Mouse (Mus musculus): ENCODE measurements around the gene Mical2. TPM values are rescaled to one million over a fixed set of nuclear protein-coding genes. Genes with fewer than 3 reads are reported as not detected.

Gene Mical2
- polyA plus RNA-seq, 1 experiment from 2014 or later = 2.7 TPM

GRCm38 (mm10) chr7:112283606-112284310, 58.1 kb downstream of the Mical2 start:
- no peak for TF ChIP-seq EP300 (IDR thresholded peaks at IDR 0.05; ENCODE audit: low read depth)
- no peak for TF ChIP-seq CTCF (IDR thresholded peaks at IDR 0.05; ENCODE audit: low read depth)
- no peak overlapping the region for H3K4me2 ChIP-seq (ENCODE audit: low read depth, low read length)
- no peaks in the 10 kb centered on the region for H3K9me3 ChIP-seq (ENCODE audit: low read length)
- WGBS (ENCODE audit: insufficient replicate concordance) = 66% methylated on average over 9 of the region's 9 CpGs
- no peaks in the 10 kb centered on the region for H3K27me3 ChIP-seq (ENCODE audit: insufficient read depth, low read length)
- H3K36me3 ChIP-seq (replicated peaks; ENCODE audit: insufficient read depth, low read length) = no peaks in the 10 kb centered on the region
- H3K9ac ChIP-seq (replicated peaks) = no peak overlapping the region
- H3K4me3 ChIP-seq (ENCODE audit: low read depth, low read length) = no peak overlapping the region
- no peak for ATAC-seq
- no peak overlapping the region for H3K27ac ChIP-seq (ENCODE audit: low read depth)
- no peaks in the 10 kb centered on the region for H3K4me1 ChIP-seq (ENCODE audit: insufficient read depth)
- no peak for DNase-seq

- H3K4me2 ChIP-seq (ENCODE audit: low read depth, low read length) = no peak overlapping the region
- peaks cover 6% of the 10 kb centered on the region; the same call in 1 of the 2 replicates for H3K4me1 ChIP-seq (ENCODE audit: insufficient read depth)
- no peaks in the 10 kb centered on the region for H3K27me3 ChIP-seq (ENCODE audit: insufficient read depth, low read length)
- no peak overlapping the region for H3K4me3 ChIP-seq (ENCODE audit: low read depth, low read length)
- no peak overlapping the region for H3K27ac ChIP-seq (ENCODE audit: low read depth)
- DNase-seq (no peak), ATAC-seq (no peak)
- no peaks in the 10 kb centered on the region for H3K9me3 ChIP-seq (ENCODE audit: low read length)
- WGBS (ENCODE audit: insufficient replicate concordance) = 29% methylated on average over 8 of the region's 8 CpGs
- no peak overlapping the region for H3K9ac ChIP-seq (replicated peaks)
- H3K36me3 ChIP-seq (replicated peaks; ENCODE audit: insufficient read depth, low read length) = no peaks in the 10 kb centered on the region
- no peak for TF ChIP-seq EP300 (IDR thresholded peaks at IDR 0.05; ENCODE audit: low read depth)
- no peak for TF ChIP-seq CTCF (IDR thresholded peaks at IDR 0.05; ENCODE audit: low read depth)
Measured at GRCm38 (mm10) chr7:112285573-112285972, 59.9 kb downstream of the Mical2 start.

GRCm38 (mm10) chr7:112288352-112289107, 62.9 kb downstream of the Mical2 start:
- no peaks in the 10 kb centered on the region for H3K27me3 ChIP-seq (ENCODE audit: insufficient read depth, low read length)
- no peak overlapping the region for H3K9ac ChIP-seq (replicated peaks)
- DNase-seq (no peak), ATAC-seq (no peak)
- no peak overlapping the region for H3K4me2 ChIP-seq (ENCODE audit: low read depth, low read length)
- peaks cover 7% of the 10 kb centered on the region; the same call in 1 of the 2 replicates for H3K4me1 ChIP-seq (ENCODE audit: insufficient read depth)
- TF ChIP-seq CTCF (IDR thresholded peaks at IDR 0.05; ENCODE audit: low read depth) (no peak), EP300 (IDR thresholded peaks at IDR 0.05; ENCODE audit: low read depth) (no peak)
- H3K27ac ChIP-seq (ENCODE audit: low read depth) = no peak overlapping the region
- no peak overlapping the region for H3K4me3 ChIP-seq (ENCODE audit: low read depth, low read length)
- WGBS (ENCODE audit: insufficient replicate concordance) = 77% methylated on average over 5 of the region's 5 CpGs
- H3K9me3 ChIP-seq (ENCODE audit: low read length) = no peaks in the 10 kb centered on the region
- no peaks in the 10 kb centered on the region for H3K36me3 ChIP-seq (replicated peaks; ENCODE audit: insufficient read depth, low read length)

GRCm38 (mm10) chr7:112289514-112289913, 63.9 kb downstream of the Mical2 start:
- WGBS (ENCODE audit: insufficient replicate concordance) = 86% methylated on average over 5 of the region's 5 CpGs
- TF ChIP-seq CTCF (IDR thresholded peaks at IDR 0.05; ENCODE audit: low read depth) (no peak), EP300 (IDR thresholded peaks at IDR 0.05; ENCODE audit: low read depth) (no peak)
- no peak for ATAC-seq

GRCm38 (mm10) chr7:112289990-112290389, 64.3 kb downstream of the Mical2 start:
- ATAC-seq = no peak
- H3K9me3 ChIP-seq (ENCODE audit: low read length) = no peaks in the 10 kb centered on the region
- TF ChIP-seq EP300 (IDR thresholded peaks at IDR 0.05; ENCODE audit: low read depth) = no peak; the same call in 1 of the 2 replicates
- no peak for TF ChIP-seq CTCF (IDR thresholded peaks at IDR 0.05; ENCODE audit: low read depth)

More at GRCm38 (mm10) chr7:112289514-112289913, 63.9 kb downstream of the Mical2 start:
- H3K27me3 ChIP-seq (ENCODE audit: insufficient read depth, low read length) = no peaks in the 10 kb centered on the region
- no peak overlapping the region for H3K4me3 ChIP-seq (ENCODE audit: low read depth, low read length)
- DNase-seq = no peak
- H3K9ac ChIP-seq (replicated peaks) = no peak overlapping the region
- no peaks in the 10 kb centered on the region for H3K36me3 ChIP-seq (replicated peaks; ENCODE audit: insufficient read depth, low read length)
- H3K27ac ChIP-seq (ENCODE audit: low read depth) = no peak overlapping the region
- H3K4me2 ChIP-seq (ENCODE audit: low read depth, low read length) = no peak overlapping the region
- H3K4me1 ChIP-seq (ENCODE audit: insufficient read depth) = peaks cover 7% of the 10 kb centered on the region; the same call in 1 of the 2 replicates
- no peaks in the 10 kb centered on the region for H3K9me3 ChIP-seq (ENCODE audit: low read length)

GRCm38 (mm10) chr7:112293456-112294104, 67.9 kb downstream of the Mical2 start:
- no peaks in the 10 kb centered on the region for H3K9me3 ChIP-seq (ENCODE audit: low read length)
- H3K36me3 ChIP-seq (replicated peaks; ENCODE audit: insufficient read depth, low read length) = no peaks in the 10 kb centered on the region
- WGBS (ENCODE audit: insufficient replicate concordance) = 72% methylated on average over 7 of the region's 7 CpGs
- DNase-seq = no peak
- no peak for ATAC-seq
- H3K4me1 ChIP-seq (ENCODE audit: insufficient read depth) = peaks cover 7% of the 10 kb centered on the region; the same call in 1 of the 2 replicates
- no peaks in the 10 kb centered on the region for H3K27me3 ChIP-seq (ENCODE audit: insufficient read depth, low read length)
- H3K4me3 ChIP-seq (ENCODE audit: low read depth, low read length) = no peak overlapping the region
- TF ChIP-seq CTCF (IDR thresholded peaks at IDR 0.05; ENCODE audit: low read depth) = no peak
- no peak for TF ChIP-seq EP300 (IDR thresholded peaks at IDR 0.05; ENCODE audit: low read depth)
- H3K4me2 ChIP-seq (ENCODE audit: low read depth, low read length) = no peak overlapping the region
- H3K9ac ChIP-seq (replicated peaks) = no peak overlapping the region
- H3K27ac ChIP-seq (ENCODE audit: low read depth) = no peak overlapping the region

More at GRCm38 (mm10) chr7:112289990-112290389, 64.3 kb downstream of the Mical2 start:
- no peak overlapping the region for H3K4me3 ChIP-seq (ENCODE audit: low read depth, low read length)
- peaks cover 7% of the 10 kb centered on the region; the same call in 1 of the 2 replicates for H3K4me1 ChIP-seq (ENCODE audit: insufficient read depth)
- DNase-seq = no peak
- WGBS (ENCODE audit: insufficient replicate concordance) = 63% methylated on average over 4 of the region's 4 CpGs
- no peak overlapping the region for H3K27ac ChIP-seq (ENCODE audit: low read depth)
- no peak overlapping the region for H3K9ac ChIP-seq (replicated peaks)
- no peak overlapping the region for H3K4me2 ChIP-seq (ENCODE audit: low read depth, low read length)
- H3K27me3 ChIP-seq (ENCODE audit: insufficient read depth, low read length) = no peaks in the 10 kb centered on the region
- no peaks in the 10 kb centered on the region for H3K36me3 ChIP-seq (replicated peaks; ENCODE audit: insufficient read depth, low read length)

All from liver, postnatal 0 days (tissue).